15 mouse cellular contexts compared by ENCODE assay signal in genomic region chr1:142734108-142734507, GRCm38 (mm10).
"Had no signal": no experiment of that assay in that cellular context is flagged by ENCODE, and none has a peak within 500 bp of the region (broad histone marks: within the 10 kb centered on the region; RNA-seq: fewer than 3 reads in every experiment).

No protein-coding gene starts in this region.

- DNase-seq: kidney, adult 9 months; kidney, postnatal 14 days; layer of hippocampus, postnatal 36 days; liver, embryonic 13.5 days; lung, adult 2 months; lung, postnatal 14 days; lung, postnatal 4 days; midbrain, embryonic 14.5 days; right cerebral cortex, postnatal 25 days; spleen, adult 18-20 months; thymus, postnatal 25 days had no signal

- H3K4me3 ChIP-seq: layer of hippocampus, adult 2 months; left cerebral cortex, adult 2 months; liver, embryonic 13.5 days; stomach, embryonic 15.5 days had no signal

- H3K4me1 ChIP-seq: liver, embryonic 13.5 days; stomach, embryonic 15.5 days had no signal

- H3K9ac ChIP-seq: liver, embryonic 13.5 days; stomach, embryonic 15.5 days had no signal

- H3K9me3 ChIP-seq: liver, embryonic 13.5 days; stomach, embryonic 15.5 days had no signal

- H3K4me2 ChIP-seq: liver, embryonic 13.5 days; midbrain, embryonic 11.5 days; stomach, embryonic 15.5 days had no signal

- H3K36me3 ChIP-seq: liver, embryonic 13.5 days; stomach, embryonic 15.5 days had no signal

- H3K27me3 ChIP-seq: liver, embryonic 13.5 days; stomach, embryonic 15.5 days had no signal

- H3K27ac ChIP-seq: layer of hippocampus, adult 2 months; left cerebral cortex, adult 2 months; liver, embryonic 13.5 days; stomach, embryonic 15.5 days had no signal
